8 mouse cellular contexts compared by ENCODE assay signal in genomic region chr7:25283637-25284036, GRCm38 (mm10). TPM values are rescaled to one million over a fixed set of nuclear protein-coding genes. Genes with fewer than 3 reads are reported as not detected.
DNase-seq lines count a peak whose midpoint lies in the region; ATAC-seq and TF ChIP-seq lines count a peak whose summit lies in the region.

No protein-coding gene starts in this region.

- peak overlapping the region; percentile 93 for H3K4me3 ChIP-seq in G1E (ENCODE audit: low read depth, low read length)
- H3K4me3 ChIP-seq in forebrain, embryonic 12.5 days (replicated peaks), result peak overlapping the region; percentile 92
- peak overlapping the region; percentile 79 for H3K4me3 ChIP-seq in limb, embryonic 11.5 days (ENCODE audit: low read depth, low read length)
- H3K4me3 ChIP-seq in neural tube, embryonic 14.5 days (ENCODE audit: low read depth, low read length), result peak overlapping the region; percentile 76

- H3K4me2 ChIP-seq in forebrain, embryonic 12.5 days, result peak overlapping the region; percentile 96
- H3K4me2 ChIP-seq in limb, embryonic 11.5 days (ENCODE audit: low read depth, severe bottlenecking), result peak overlapping the region; percentile 88
- peak overlapping the region; percentile 90 for H3K4me2 ChIP-seq in neural tube, embryonic 14.5 days (ENCODE audit: low read depth, low read length)

- TF ChIP-seq CTCF in G1E (IDR thresholded peaks at IDR 0.05; ENCODE audit: low read depth, low read length), result no peak

- DNase-seq in kidney, adult 11 months, result peak; percentile 9
- no peak for DNase-seq in kidney, adult 8-10 months
- DNase-seq in G1E (ENCODE audit: low spot score), result peak; percentile 72
- DNase-seq in limb, embryonic 11.5 days (ENCODE audit: low spot score), result no peak
- no peak for DNase-seq in layer of hippocampus, adult 18-20 months (ENCODE audit: low spot score in 2 of 2)
- DNase-seq in cerebellum, postnatal 36 days, result no peak

- peak overlapping the region; percentile 89 for H3K9ac ChIP-seq in forebrain, embryonic 12.5 days
- peak overlapping the region; percentile 81 for H3K9ac ChIP-seq in limb, embryonic 11.5 days (ENCODE audit: low read length)
- peak overlapping the region; percentile 76 for H3K9ac ChIP-seq in neural tube, embryonic 14.5 days (replicated peaks; ENCODE audit: low read depth, low read length)

- peaks cover 54% of the 10 kb centered on the region for H3K36me3 ChIP-seq in G1E (replicated peaks)
- peaks cover 40% of the 10 kb centered on the region for H3K36me3 ChIP-seq in forebrain, embryonic 12.5 days (replicated peaks)
- H3K36me3 ChIP-seq in limb, embryonic 11.5 days (ENCODE audit: control insufficient read depth, insufficient read depth, low read length), result peaks cover 25% of the 10 kb centered on the region
- H3K36me3 ChIP-seq in neural tube, embryonic 14.5 days (ENCODE audit: control insufficient read depth, insufficient read depth, low read length), result peaks cover 35% of the 10 kb centered on the region

- no peaks in the 10 kb centered on the region for H3K27me3 ChIP-seq in G1E (ENCODE audit: insufficient read depth, low read length)
- no peaks in the 10 kb centered on the region for H3K27me3 ChIP-seq in forebrain, embryonic 12.5 days
- no peaks in the 10 kb centered on the region for H3K27me3 ChIP-seq in limb, embryonic 11.5 days (ENCODE audit: control insufficient read depth, insufficient read depth, low read length)
- H3K27me3 ChIP-seq in neural tube, embryonic 14.5 days (ENCODE audit: control insufficient read depth, insufficient read depth, low read length), result no peaks in the 10 kb centered on the region

- H3K4me1 ChIP-seq in G1E (ENCODE audit: insufficient read depth, low read depth, low read length), result peaks cover 84% of the 10 kb centered on the region
- peaks cover 56% of the 10 kb centered on the region for H3K4me1 ChIP-seq in forebrain, embryonic 12.5 days
- H3K4me1 ChIP-seq in limb, embryonic 11.5 days (ENCODE audit: control insufficient read depth, insufficient read depth, low read length), result peaks cover 36% of the 10 kb centered on the region
- peaks cover 44% of the 10 kb centered on the region for H3K4me1 ChIP-seq in neural tube, embryonic 14.5 days (ENCODE audit: control insufficient read depth, insufficient read depth, low read length)

- 23% methylated on average over 5 of the region's 5 CpGs for WGBS in forebrain, embryonic 12.5 days
- 21% methylated on average over 5 of the region's 5 CpGs for WGBS in limb, embryonic 11.5 days
- 24% methylated on average over 5 of the region's 5 CpGs for WGBS in neural tube, embryonic 14.5 days

- no peaks in the 10 kb centered on the region for H3K9me3 ChIP-seq in G1E (replicated peaks)
- no peaks in the 10 kb centered on the region for H3K9me3 ChIP-seq in forebrain, embryonic 12.5 days
- H3K9me3 ChIP-seq in limb, embryonic 11.5 days (ENCODE audit: control insufficient read depth, low read length), result no peaks in the 10 kb centered on the region
- H3K9me3 ChIP-seq in neural tube, embryonic 14.5 days (ENCODE audit: control insufficient read depth, low read length), result no peaks in the 10 kb centered on the region

- 0 out of 2 replicates have a peak, but pooled peaks have one; percentile 7 for ATAC-seq in G1E (ENCODE audit: extremely low read depth, insufficient number of reproducible peaks, low FRiP score, poor library complexity, severe bottlenecking)
- ATAC-seq in forebrain, embryonic 12.5 days (ENCODE audit: low FRiP score), result no peak
- ATAC-seq in limb, embryonic 11.5 days (ENCODE audit: insufficient number of reproducible peaks, low FRiP score, low TSS enrichment, low read depth), result no peak
- no peak for ATAC-seq in neural tube, embryonic 14.5 days (ENCODE audit: low read depth)

- H3K27ac ChIP-seq in forebrain, embryonic 12.5 days, result peak overlapping the region; percentile 100
- no peak overlapping the region for H3K27ac ChIP-seq in limb, embryonic 11.5 days (replicated peaks; ENCODE audit: low read depth, low read length)
- peak overlapping the region; percentile 98 for H3K27ac ChIP-seq in neural tube, embryonic 14.5 days (ENCODE audit: low read depth, low read length)

RNA-seq across cellular contexts. Expression of gene Pafah1b3, which starts 14.1 kb away (rescaled TPM):
- total RNA-seq in G1E (2014; fragmentation: Nextera tagmentation), result 39.0 and 41.3 TPM in 2 replicates
- 76.9 and 94.6 TPM in 2 replicates for total RNA-seq in G1E (2017)
- polyA plus RNA-seq in G1E (2012), result 69.0 and 79.2 TPM in 2 replicates
- polyA plus RNA-seq in forebrain, embryonic 12.5 days (2016; fragmentation: Nextera tagmentation; extraction: Ambion mirVana), result 378 and 384 TPM in 2 replicates
- 249 and 261 TPM in 2 replicates for polyA plus RNA-seq in limb, embryonic 11.5 days (2014; fragmentation: Nextera tagmentation; extraction: Ambion mirVana)
- polyA plus RNA-seq in neural tube, embryonic 14.5 days (2014; fragmentation: Nextera tagmentation; extraction: Ambion mirVana), result 561 and 590 TPM in 2 replicates
- 10 to 100 TPM; 19.3 to 27.7 TPM for total RNA-seq in layer of hippocampus, adult 18-20 months (2021)

RNA-seq across cellular contexts. Expression of gene Cic, which starts 16.1 kb away (rescaled TPM):
- total RNA-seq in G1E (2014; fragmentation: Nextera tagmentation), result 154 and 160 TPM in 2 replicates
- 32.2 and 36.6 TPM in 2 replicates for total RNA-seq in G1E (2017)
- polyA plus RNA-seq in G1E (2012), result 381 and 382 TPM in 2 replicates
- 40.8 and 46.9 TPM in 2 replicates for polyA plus RNA-seq in forebrain, embryonic 12.5 days (2016; fragmentation: Nextera tagmentation; extraction: Ambion mirVana)
- 32.5 and 34.2 TPM in 2 replicates for polyA plus RNA-seq in limb, embryonic 11.5 days (2014; fragmentation: Nextera tagmentation; extraction: Ambion mirVana)
- 43.3 and 46.6 TPM in 2 replicates for polyA plus RNA-seq in neural tube, embryonic 14.5 days (2014; fragmentation: Nextera tagmentation; extraction: Ambion mirVana)
- total RNA-seq in layer of hippocampus, adult 18-20 months (2021), result 100 to 1,000 TPM; 198 to 203 TPM

RNA-seq across cellular contexts. Expression of gene Prr19, which starts 17.6 kb away (rescaled TPM):
- total RNA-seq in G1E (2014; fragmentation: Nextera tagmentation), result not detected in 2 replicates
- not detected in 2 replicates for total RNA-seq in G1E (2017)
- polyA plus RNA-seq in G1E (2012), result 0.07 TPM in 1 of 2 replicates, not detected in the other
- polyA plus RNA-seq in forebrain, embryonic 12.5 days (2016; fragmentation: Nextera tagmentation; extraction: Ambion mirVana), result 1.3 and 1.7 TPM in 2 replicates
- polyA plus RNA-seq in limb, embryonic 11.5 days (2014; fragmentation: Nextera tagmentation; extraction: Ambion mirVana), result 1.1 and 1.4 TPM in 2 replicates
- polyA plus RNA-seq in neural tube, embryonic 14.5 days (2014; fragmentation: Nextera tagmentation; extraction: Ambion mirVana), result 2.7 and 4.3 TPM in 2 replicates
- total RNA-seq in layer of hippocampus, adult 18-20 months (2021), result not detected

RNA-seq across cellular contexts. Expression of gene Tmem145, which starts 22.3 kb away (rescaled TPM):
- total RNA-seq in G1E (2014; fragmentation: Nextera tagmentation), result not detected in 2 replicates
- not detected in 2 replicates for total RNA-seq in G1E (2017)
- polyA plus RNA-seq in G1E (2012), result not detected in 2 replicates
- 11.9 and 12.1 TPM in 2 replicates for polyA plus RNA-seq in forebrain, embryonic 12.5 days (2016; fragmentation: Nextera tagmentation; extraction: Ambion mirVana)
- polyA plus RNA-seq in limb, embryonic 11.5 days (2014; fragmentation: Nextera tagmentation; extraction: Ambion mirVana), result 0.33 and 0.58 TPM in 2 replicates
- 70.6 and 94.9 TPM in 2 replicates for polyA plus RNA-seq in neural tube, embryonic 14.5 days (2014; fragmentation: Nextera tagmentation; extraction: Ambion mirVana)
- total RNA-seq in layer of hippocampus, adult 18-20 months (2021), result 10 to 100 TPM; 23.0 to 25.0 TPM

RNA-seq across cellular contexts. Expression of gene Erf, which starts 33.1 kb away (rescaled TPM):
- total RNA-seq in G1E (2014; fragmentation: Nextera tagmentation), result 31.5 and 43.4 TPM in 2 replicates
- 6.9 TPM in 2 replicates for total RNA-seq in G1E (2017)
- 97.7 and 117 TPM in 2 replicates for polyA plus RNA-seq in G1E (2012)
- polyA plus RNA-seq in forebrain, embryonic 12.5 days (2016; fragmentation: Nextera tagmentation; extraction: Ambion mirVana), result 10.3 and 13.0 TPM in 2 replicates
- 25.6 and 28.6 TPM in 2 replicates for polyA plus RNA-seq in limb, embryonic 11.5 days (2014; fragmentation: Nextera tagmentation; extraction: Ambion mirVana)
- 4.5 and 4.8 TPM in 2 replicates for polyA plus RNA-seq in neural tube, embryonic 14.5 days (2014; fragmentation: Nextera tagmentation; extraction: Ambion mirVana)
- total RNA-seq in layer of hippocampus, adult 18-20 months (2021), result 10 to 100 TPM; 43.1 to 46.3 TPM

Comparison
In these comparisons a context has a peak if more than half of its experiments do, and no peak if none do; other contexts are left out.
1. DNase-seq: peak in kidney, adult 11 months (single experiment) and G1E (single experiment); none in kidney, adult 8-10 months (0 of 2), limb, embryonic 11.5 days (single experiment), layer of hippocampus, adult 18-20 months (0 of 2) and cerebellum, postnatal 36 days (0 of 2).
2. Peak in every context shown above with its lines, with median percentiles within 50 percentile points of each other: H3K4me3 ChIP-seq, H3K4me2 ChIP-seq and H3K9ac ChIP-seq.